Mouse (Mus musculus): ENCODE measurements around the gene Vcl. TPM values are rescaled to one million over a fixed set of nuclear protein-coding genes. Genes with fewer than 3 reads are reported as not detected.

Vcl gene
- total RNA-seq, 2 experiments from 2014 or later = 70.9 to 91.6 TPM

Other genes with a start within 250 kb of the Vcl start
- gene Fut11, start 234.4 kb upstream of the Vcl start, total RNA-seq (2021) = 1 to 10 TPM; 2.5 to 2.7 TPM
- 100 to 1,000 TPM in 1 of 2 experiments, 10 to 100 TPM in 1; 99.9 to 110 TPM for gene Chchd1, start 226.4 kb upstream of the Vcl start, total RNA-seq (2021)
- 10 to 100 TPM; 28.5 to 30.6 TPM for gene Zswim8, start 221.8 kb upstream of the Vcl start, total RNA-seq (2021)
- 1 to 10 TPM; 4.9 to 7.3 TPM for gene Ndst2, start 194.8 kb upstream of the Vcl start, total RNA-seq (2021)
- gene Camk2g, start 135.3 kb upstream of the Vcl start, total RNA-seq (2021) = 100 to 1,000 TPM; 170 to 172 TPM
- 10 to 100 TPM; 23.9 to 25.3 TPM for gene Plau, start 92.7 kb upstream of the Vcl start, total RNA-seq (2021)
- gene Ap3m1, start 123.1 kb downstream of the Vcl start, total RNA-seq (2021) = 10 to 100 TPM; 34.7 to 35.6 TPM
- gene Adk, start 123.2 kb downstream of the Vcl start, total RNA-seq (2021) = 100 to 1,000 TPM in 1 of 2 experiments, 10 to 100 TPM in 1; 94.0 to 111 TPM

Data from gastrocnemius, postnatal 36 days (tissue).